Mouse (Mus musculus) forebrain, embryonic 14.5 days (tissue): Measurements from ENCODE around the gene Dnah17. TPM values are rescaled to one million over a fixed set of nuclear protein-coding genes. Genes with fewer than 3 reads are reported as not detected.

Experiments
- ATAC-seq: fragments of 200-750 bp; cut with Nextera tagmentation; 2 replicates; pipeline ENCODE4 v1.8.0; 2017; ENCODE audit warnings: mild to moderate bottlenecking, moderate library complexity
- DNase-seq: peaks from one replicate; pipeline ENCODE4 v3.0.0-alpha.2; 2015; ENCODE audit warnings: low spot score
- H3K27ac ChIP-seq: fragments of 300-500 bp; sonication (generic); 2 replicates; pipeline ENCODE4 v1.5.1; 2014; ENCODE audit warnings: low read depth, mild to moderate bottlenecking, control low read depth, low read length, moderate library complexity
- H3K27me3 ChIP-seq: fragments of 300-500 bp; sonication (generic); replicated peaks from 2 replicates; pipeline ENCODE4 v1.6.1; 2014; ENCODE audit warnings: low read length, control low read depth, mixed read lengths; ENCODE audit not compliant: control insufficient read depth, insufficient read depth
- H3K36me3 ChIP-seq: fragments of 300-500 bp; sonication (generic); 2 replicates; pipeline ENCODE4 v1.6.1; 2014; ENCODE audit warnings: low read length, control low read depth; ENCODE audit not compliant: control insufficient read depth, insufficient read depth
- H3K4me1 ChIP-seq: fragments of 300-500 bp; sonication (generic); 2 replicates; pipeline ENCODE4 v1.6.1; 2014; ENCODE audit warnings: antibody characterized with exemption, low read length, control low read depth; ENCODE audit not compliant: control insufficient read depth, insufficient read depth
- H3K4me2 ChIP-seq: fragments of 300-500 bp; sonication (generic); 2 replicates; pipeline ENCODE4 v1.6.1; 2014; ENCODE audit warnings: mild to moderate bottlenecking, control low read depth, low read length
- H3K4me3 ChIP-seq: fragments of 300-500 bp; sonication (generic); 2 replicates; pipeline ENCODE4 v1.5.1; 2014; ENCODE audit warnings: low read depth, low read length, control low read depth
- H3K9ac ChIP-seq: fragments of 300-500 bp; sonication (generic); 2 replicates; pipeline ENCODE4 v1.6.1; 2014; ENCODE audit warnings: mild to moderate bottlenecking, low read length, control low read depth, moderate library complexity
- H3K9me3 ChIP-seq: fragments of 300-500 bp; sonication (generic); replicated peaks from 2 replicates; pipeline ENCODE4 v1.6.1; 2016; ENCODE audit warnings: low read length, control low read depth, mixed read lengths; ENCODE audit not compliant: control insufficient read depth
- WGBS: fragments of 180-500 bp; shearing (Covaris S2); extraction: QIAGEN DNeasy Blood & Tissue Kit; methylation state at CpG from one replicate; pipeline ENCODE4 v1.1.7; 2014; 5-methylcytosine and 5-hydroxymethylcytosine counted together
- polyA plus RNA-seq: library from polyadenylated mRNA; unstranded; fragments of >200 nt; fragmentation: Nextera tagmentation; extraction: Ambion mirVana; gene quantifications from 2 replicates; pipeline ENCODE4 v1.2.1, GENCODE M21; 2014

The Dnah17 gene
- polyA plus RNA-seq, 1 experiment from 2014 or later, result 0.08 TPM

- Histone ChIP-seq H3K9me3 (no peaks in the 10 kb centered on the region), H3K27ac (no peak overlapping the region), H3K36me3 (peaks cover 50% of the 10 kb centered on the region), H3K4me1 (no peaks in the 10 kb centered on the region), H3K4me2 (no peak overlapping the region), H3K4me3 (no peak overlapping the region), H3K27me3 (no peaks in the 10 kb centered on the region), H3K9ac (no peak overlapping the region)
- DNase-seq, result no peak
- 81% methylated on average over 8 of the region's 8 CpGs for WGBS
- ATAC-seq, result no peak
These were observed 34.1 kb upstream of the Dnah17 start for GRCm38 (mm10) chr11:118164566-118164965.

GRCm38 (mm10) chr11:118162245-118162644 is 31.8 kb upstream of the Dnah17 start:
- H3K36me3 ChIP-seq, result peaks cover 36% of the 10 kb centered on the region
- no peak for ATAC-seq
- H3K27ac ChIP-seq, result no peak overlapping the region
- no peaks in the 10 kb centered on the region for H3K27me3 ChIP-seq
- no peak overlapping the region for H3K4me3 ChIP-seq
- H3K9me3 ChIP-seq, result no peaks in the 10 kb centered on the region
- H3K9ac ChIP-seq, result no peak overlapping the region
- WGBS, result 73% methylated on average over 10 of the region's 10 CpGs
- H3K4me1 ChIP-seq, result no peaks in the 10 kb centered on the region
- H3K4me2 ChIP-seq, result no peak overlapping the region
- no peak for DNase-seq

DNA sequence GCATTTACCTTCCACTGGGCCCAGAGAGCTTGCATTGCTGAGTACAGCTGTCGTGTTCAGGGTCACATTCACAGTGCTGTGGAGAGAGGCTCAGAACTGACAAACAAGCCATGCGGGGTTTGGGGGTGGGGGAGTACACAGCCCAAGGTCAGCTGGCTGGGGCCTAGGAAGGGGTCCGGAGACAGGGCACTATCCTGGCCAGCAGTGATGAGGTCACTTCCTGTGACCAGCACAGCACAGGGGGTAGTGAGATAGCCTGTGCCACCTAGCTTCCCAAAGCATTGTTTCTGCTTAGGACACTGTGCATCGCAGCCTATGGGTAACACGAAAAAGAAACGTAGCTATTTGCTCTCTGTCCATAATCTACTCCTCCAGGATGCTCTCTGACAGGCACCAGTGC is 30.8 kb upstream of the Dnah17 start:
- no peak for ATAC-seq
- Histone ChIP-seq H3K36me3 (peaks cover 26% of the 10 kb centered on the region), H3K4me2 (no peak overlapping the region), H3K4me3 (no peak overlapping the region), H3K4me1 (no peaks in the 10 kb centered on the region), H3K27ac (0 out of 2 replicates have a peak overlapping the region, but pooled peaks have one; percentile 27), H3K27me3 (no peaks in the 10 kb centered on the region), H3K9ac (no peak overlapping the region), H3K9me3 (no peaks in the 10 kb centered on the region)
- no peak for DNase-seq
- 81% methylated on average over 6 of the region's 6 CpGs for WGBS

DNA sequence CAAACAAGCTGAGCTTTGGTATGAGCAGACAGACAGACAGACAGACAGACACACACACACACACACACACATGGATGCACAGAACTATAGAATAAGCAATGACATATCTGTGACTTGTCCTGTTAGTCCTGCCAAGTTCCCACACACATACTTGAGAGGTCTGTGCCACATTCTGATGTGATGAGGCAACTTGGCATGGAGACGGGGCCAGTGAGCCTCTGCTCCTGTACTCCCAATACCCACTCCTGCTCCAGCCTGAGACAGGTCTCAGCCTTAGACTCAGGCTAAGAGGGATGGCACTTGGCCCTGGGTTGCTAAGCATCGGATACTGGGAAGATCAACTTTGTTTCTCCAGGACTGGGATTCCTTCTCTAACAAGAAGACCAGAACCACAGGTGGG is 30.3 kb upstream of the Dnah17 start:
- peak; percentile 17 for DNase-seq

DNA sequence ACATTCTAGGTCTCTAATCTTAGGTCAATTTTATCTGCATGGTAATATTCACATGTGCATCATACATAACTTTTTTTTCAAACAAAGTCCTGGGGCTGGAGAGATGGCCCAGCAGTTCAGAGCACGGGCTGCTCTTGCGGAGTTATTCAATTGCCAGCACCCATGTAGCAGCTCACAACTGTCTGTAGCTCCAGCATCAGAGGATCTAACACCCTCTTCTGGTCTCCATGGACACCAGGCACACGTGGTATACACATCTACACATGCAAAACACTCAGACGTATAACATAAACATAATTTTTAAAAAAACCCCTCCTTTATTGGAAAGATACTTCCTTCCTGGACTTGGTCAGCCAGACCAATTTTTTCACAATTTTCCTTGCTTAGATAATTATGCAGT is 28.3 kb upstream of the Dnah17 start:
- no peak overlapping the region for H3K4me3 ChIP-seq
- no peak overlapping the region for H3K9ac ChIP-seq
- ATAC-seq (no peak), DNase-seq (no peak)
- H3K4me1 ChIP-seq, result no peaks in the 10 kb centered on the region
- 77% methylated on average over 4 of the region's 4 CpGs for WGBS
- H3K4me2 ChIP-seq, result no peak overlapping the region
- H3K36me3 ChIP-seq, result peaks cover 6% of the 10 kb centered on the region
- no peaks in the 10 kb centered on the region for H3K27me3 ChIP-seq
- H3K27ac ChIP-seq, result no peak overlapping the region
- H3K9me3 ChIP-seq, result no peaks in the 10 kb centered on the region

More for the DNA sequence above, 30.3 kb upstream of the Dnah17 start:
- Histone ChIP-seq H3K9ac (no peak overlapping the region), H3K4me2 (no peak overlapping the region), H3K9me3 (no peaks in the 10 kb centered on the region), H3K27me3 (no peaks in the 10 kb centered on the region), H3K4me3 (no peak overlapping the region), H3K4me1 (no peaks in the 10 kb centered on the region), H3K36me3 (peaks cover 22% of the 10 kb centered on the region), H3K27ac (0 out of 2 replicates have a peak overlapping the region, but pooled peaks have one; percentile 27)
- WGBS, result 66% methylated on average over 2 of the region's 2 CpGs
- ATAC-seq, result no peak

- Histone ChIP-seq H3K27me3 (no peaks in the 10 kb centered on the region), H3K36me3 (no peaks in the 10 kb centered on the region), H3K9ac (no peak overlapping the region), H3K4me3 (no peak overlapping the region), H3K4me2 (no peak overlapping the region), H3K4me1 (no peaks in the 10 kb centered on the region), H3K27ac (no peak overlapping the region), H3K9me3 (no peaks in the 10 kb centered on the region)
- WGBS, result 66% methylated on average over 8 of the region's 8 CpGs
- ATAC-seq (no peak), DNase-seq (no peak)
These were observed 26.1 kb upstream of the Dnah17 start for GRCm38 (mm10) chr11:118156480-118157060.

- Histone ChIP-seq H3K4me1 (peaks cover 5% of the 10 kb centered on the region; the same call in 1 of the 2 replicates), H3K4me2 (no peak overlapping the region), H3K4me3 (no peak overlapping the region), H3K9ac (no peak overlapping the region), H3K36me3 (no peaks in the 10 kb centered on the region), H3K27ac (no peak overlapping the region), H3K9me3 (no peaks in the 10 kb centered on the region), H3K27me3 (no peaks in the 10 kb centered on the region)
- WGBS, result 75% methylated on average over 4 of the region's 4 CpGs
- ATAC-seq (no peak), DNase-seq (no peak)
These were observed 22.5 kb upstream of the Dnah17 start for GRCm38 (mm10) chr11:118152964-118153363.

GRCm38 (mm10) chr11:118151423-118152180 is 21.2 kb upstream of the Dnah17 start:
- no peak overlapping the region for H3K27ac ChIP-seq
- no peak overlapping the region for H3K9ac ChIP-seq
- no peak for DNase-seq
- ATAC-seq, result no peak
- H3K4me3 ChIP-seq, result no peak overlapping the region
- H3K4me1 ChIP-seq, result peaks cover 5% of the 10 kb centered on the region; the same call in 1 of the 2 replicates
- no peaks in the 10 kb centered on the region for H3K27me3 ChIP-seq
- WGBS, result 89% methylated on average over 5 of the region's 5 CpGs
- H3K9me3 ChIP-seq, result no peaks in the 10 kb centered on the region
- H3K4me2 ChIP-seq, result no peak overlapping the region
- no peaks in the 10 kb centered on the region for H3K36me3 ChIP-seq

DNA sequence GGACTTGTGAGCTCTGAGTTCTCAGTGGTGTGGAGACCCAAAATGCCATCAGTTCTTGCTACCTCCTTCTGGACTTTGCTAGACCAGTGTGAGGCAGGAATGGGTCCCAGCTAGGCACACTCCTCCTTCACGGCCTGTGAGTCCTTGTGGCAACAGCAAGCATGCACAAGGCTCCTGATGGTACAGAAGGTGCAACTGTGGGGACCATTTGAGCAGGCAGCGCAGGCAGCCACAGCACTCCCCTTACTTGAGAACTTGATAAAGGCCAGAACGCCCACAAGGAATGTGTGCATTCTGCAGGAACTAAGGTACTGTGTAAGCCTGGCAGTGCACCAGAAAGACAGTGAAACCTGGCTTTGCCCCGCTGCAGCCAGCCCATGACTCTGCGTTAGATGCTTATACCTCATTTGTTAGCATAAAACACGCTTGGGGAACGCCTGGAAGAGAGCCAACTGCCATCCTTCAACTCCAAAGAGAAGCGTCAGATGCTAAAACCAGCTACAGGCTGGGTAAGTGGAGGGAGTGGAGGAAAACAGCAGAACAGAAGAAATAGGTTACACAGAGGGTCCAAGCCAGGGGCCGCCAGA is 19.8 kb upstream of the Dnah17 start:
- 42% methylated on average over 9 of the region's 9 CpGs for WGBS
- H3K4me1 ChIP-seq, result peaks cover 5% of the 10 kb centered on the region; the same call in 1 of the 2 replicates
- H3K9ac ChIP-seq, result no peak overlapping the region
- H3K4me2 ChIP-seq, result no peak overlapping the region
- no peak overlapping the region for H3K27ac ChIP-seq
- peak; percentile 83 for DNase-seq
- H3K4me3 ChIP-seq, result no peak overlapping the region
- H3K9me3 ChIP-seq, result no peaks in the 10 kb centered on the region
- ATAC-seq, result peak; percentile 32; the same call in 1 of the 2 replicates
- no peaks in the 10 kb centered on the region for H3K36me3 ChIP-seq
- H3K27me3 ChIP-seq, result no peaks in the 10 kb centered on the region
